Mouse (Mus musculus) adrenal gland, adult 18-20 months (tissue): Measurements from ENCODE around the gene Iffo1. TPM values are rescaled to one million over a fixed set of nuclear protein-coding genes. Genes with fewer than 3 reads are reported as not detected.

Experiments
- DNase-seq, 2 experiments: peaks; one replicate each; pipeline ENCODE4 v3.0.0; 2021 to 2022; ENCODE audit warnings: low spot score in 2 of 2
- microRNA-seq, 2 experiments: library from miRNA; unstranded; fragments of <30 nt; microRNA quantifications; one replicate each; pipeline ENCODE4 v1.2.0; 2021; ENCODE audit warnings: borderline number of aligned reads in 2 of 2
- total RNA-seq, 2 experiments: library from RNA; stranded (reverse); gene quantifications; 1 replicate in 1 of 2; 2 replicates in 1 of 2; pipeline ENCODE4 v1.2.3; 2021

Iffo1 gene
- total RNA-seq, 2 experiments from 2014 or later, result 19.4 to 20.4 TPM

DNA sequence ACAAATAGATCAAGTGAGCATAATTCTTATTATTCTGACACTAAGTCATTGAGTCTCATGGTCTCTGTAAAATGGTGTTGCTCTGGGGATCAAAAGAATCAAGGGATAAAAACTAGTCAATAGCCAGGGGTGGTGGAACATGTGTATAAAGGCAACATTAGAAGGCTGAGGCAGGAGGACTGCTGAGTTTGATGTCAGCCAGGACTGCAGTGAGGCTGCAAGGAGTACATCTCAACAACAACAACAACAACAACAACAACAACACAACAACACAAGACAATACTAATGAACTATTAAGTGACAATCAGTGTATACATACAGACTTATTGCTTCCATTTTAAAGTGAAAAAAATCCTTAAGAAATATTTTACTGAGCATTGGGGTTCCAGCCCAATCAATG lies 45.8 kb downstream of the Iffo1 start:
- no peak for DNase-seq

DNA sequence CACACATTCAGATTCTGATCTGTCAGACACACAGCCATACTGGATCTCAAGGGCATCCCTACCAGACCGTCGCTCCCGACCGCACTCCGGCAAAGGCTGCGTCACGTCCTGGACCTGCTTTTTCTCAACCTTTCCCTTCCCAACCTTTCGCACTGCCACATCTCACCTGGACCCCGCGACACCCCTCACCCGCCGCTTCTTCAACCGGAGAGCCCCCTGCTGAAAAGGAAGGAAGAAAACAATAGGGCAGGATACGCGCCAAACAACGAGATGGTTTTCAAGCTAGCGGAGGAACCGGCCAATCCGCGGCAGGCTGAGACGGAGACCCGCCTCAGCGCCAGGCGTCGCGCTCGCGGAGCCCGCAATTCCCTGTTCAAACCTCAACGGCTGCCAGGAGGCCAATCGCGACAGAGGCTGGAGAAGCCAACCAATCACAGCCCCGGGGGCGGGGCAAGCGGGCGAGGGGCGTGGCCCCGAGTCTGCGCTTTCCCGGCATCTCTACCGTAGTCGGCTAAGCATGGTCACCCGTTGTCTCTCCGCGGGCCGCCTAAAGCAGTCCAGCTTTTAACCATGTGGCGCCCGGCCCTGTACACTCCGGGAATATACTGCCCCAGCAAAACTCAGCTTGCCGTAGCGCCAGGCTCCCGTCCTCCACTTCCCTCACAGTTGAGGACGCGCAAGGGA lies 46.4 kb downstream of the Iffo1 start, which contains the start of the genes Ncapd2 and Mrpl51:
Ncapd2 (minus strand) TSS at position 370 of the 684 bp plus-strand sequence.
Mrpl51 (plus strand) TSS at position 470 of the 684 bp plus-strand sequence.
- DNase-seq, result peak; percentile 95

DNA sequence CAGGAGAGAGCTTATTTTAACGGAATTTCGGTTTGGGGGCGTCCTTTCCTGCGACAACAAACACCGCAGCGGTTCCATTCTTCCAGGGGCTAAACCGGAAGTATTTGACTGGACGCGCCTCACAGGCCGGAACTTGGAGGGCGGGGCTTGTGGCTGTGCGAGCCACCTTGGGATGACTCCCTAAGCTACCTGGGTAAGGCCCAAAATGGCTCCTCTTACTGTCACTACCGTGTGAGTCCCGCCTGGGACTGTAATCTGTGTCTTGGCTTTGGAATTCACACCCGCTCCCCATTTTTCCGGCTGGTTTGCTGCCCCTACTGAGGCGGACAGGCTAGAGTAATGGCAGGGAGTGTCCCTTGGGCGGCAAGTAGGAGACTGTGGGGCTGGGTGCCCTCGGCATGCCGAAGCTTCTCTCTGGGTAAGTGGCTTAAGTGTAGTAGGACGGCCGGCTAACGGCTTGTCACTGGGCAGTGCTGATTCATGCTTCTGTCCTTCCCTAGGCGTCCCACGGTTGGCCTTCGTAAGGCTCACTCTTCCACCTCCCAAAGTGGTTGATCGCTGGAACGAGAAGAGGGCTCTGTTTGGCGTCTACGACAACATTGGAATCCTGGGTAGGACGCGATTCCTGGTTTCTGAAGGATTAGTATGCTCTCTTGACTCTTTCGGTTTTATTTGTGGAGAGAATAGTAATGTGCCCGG lies 47.1 kb downstream of the Iffo1 start:
- peak; percentile 81 to 84 for DNase-seq

DNA sequence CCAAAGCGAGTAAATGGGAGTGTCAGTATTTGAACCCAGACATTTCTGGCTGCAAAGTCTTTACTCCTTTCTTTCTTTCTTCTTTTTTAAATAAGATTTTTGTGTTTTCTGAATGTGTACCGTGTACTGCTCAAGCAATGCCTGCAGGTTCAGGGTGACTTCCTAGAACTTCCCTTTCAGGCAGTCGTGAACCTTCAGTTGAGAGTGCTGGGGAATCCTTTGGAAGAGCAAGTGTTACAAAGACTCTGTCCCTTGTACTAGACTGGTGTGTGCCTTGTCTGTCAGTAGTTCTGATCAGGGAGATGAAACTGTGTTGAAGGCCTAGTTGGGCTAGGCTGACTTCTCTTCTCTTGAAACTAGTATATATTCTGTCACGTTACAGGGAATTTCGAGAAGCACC lies 47.8 kb downstream of the Iffo1 start:
- DNase-seq, result no peak

DNA sequence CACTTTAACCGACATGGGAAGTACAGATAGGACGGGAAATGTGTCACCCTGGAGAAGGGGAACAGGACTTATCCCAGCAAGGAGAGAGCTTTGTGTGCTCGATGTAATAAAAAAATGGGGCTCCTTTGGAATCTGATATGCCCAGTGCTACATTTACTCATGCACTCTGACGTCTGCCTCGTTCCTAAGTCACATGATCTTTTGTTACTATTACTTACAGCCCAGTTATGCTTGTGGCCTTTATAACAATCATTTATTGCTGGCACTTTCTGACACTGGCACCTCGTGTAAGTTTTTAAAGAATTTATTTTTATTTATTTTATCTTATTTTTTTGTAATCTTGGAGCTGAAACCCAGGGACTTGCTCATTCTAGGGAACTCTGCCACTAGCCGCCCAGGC lies 48.3 kb downstream of the Iffo1 start:
- DNase-seq, result no peak

DNA sequence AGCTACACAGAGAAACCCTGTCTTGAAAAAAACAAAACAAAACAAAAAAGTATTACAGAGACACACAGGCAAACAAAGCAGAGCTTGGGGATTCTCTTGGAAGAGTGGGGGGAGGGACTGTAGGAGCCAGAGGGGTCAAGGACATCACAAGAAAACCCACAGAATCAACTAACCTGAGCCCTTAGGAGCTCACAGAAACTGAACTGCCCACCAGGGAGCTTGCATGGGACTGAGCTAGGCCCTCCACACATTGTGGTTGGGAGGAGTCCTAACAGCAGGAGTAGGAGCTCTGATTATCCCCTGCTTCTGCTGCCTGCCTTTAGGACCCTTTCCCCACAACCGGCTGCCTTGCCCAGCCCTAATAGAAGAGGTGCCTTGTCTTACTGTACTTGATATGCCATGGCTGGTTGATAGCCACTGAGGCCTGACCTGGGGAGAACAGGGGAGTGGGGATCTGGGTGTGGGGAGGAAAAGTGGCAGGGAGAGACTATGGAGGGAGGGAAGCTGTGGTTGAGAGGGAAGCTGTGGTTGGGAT lies 50.6 kb downstream of the Iffo1 start:
- no peak for DNase-seq

DNA sequence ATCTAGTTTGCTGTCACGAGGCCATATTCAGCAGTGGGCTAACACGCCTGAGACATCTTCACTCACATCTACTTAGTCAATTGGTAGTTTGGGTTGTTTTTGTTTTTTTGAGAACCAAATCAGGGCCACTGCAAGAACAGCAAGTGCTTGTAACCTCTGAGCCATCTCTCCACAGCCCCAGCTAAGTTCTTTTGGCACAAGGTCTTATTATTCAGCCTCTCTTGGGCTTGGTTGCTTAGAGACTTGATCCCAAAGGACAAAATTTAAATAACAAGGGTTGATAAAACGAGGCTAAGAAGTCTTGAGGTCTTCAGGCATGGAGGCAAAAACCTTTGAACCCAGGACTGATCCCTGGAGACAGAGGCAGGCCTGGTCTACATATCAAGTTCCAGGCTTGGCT lies 51.3 kb downstream of the Iffo1 start:
- DNase-seq, result no peak

DNA sequence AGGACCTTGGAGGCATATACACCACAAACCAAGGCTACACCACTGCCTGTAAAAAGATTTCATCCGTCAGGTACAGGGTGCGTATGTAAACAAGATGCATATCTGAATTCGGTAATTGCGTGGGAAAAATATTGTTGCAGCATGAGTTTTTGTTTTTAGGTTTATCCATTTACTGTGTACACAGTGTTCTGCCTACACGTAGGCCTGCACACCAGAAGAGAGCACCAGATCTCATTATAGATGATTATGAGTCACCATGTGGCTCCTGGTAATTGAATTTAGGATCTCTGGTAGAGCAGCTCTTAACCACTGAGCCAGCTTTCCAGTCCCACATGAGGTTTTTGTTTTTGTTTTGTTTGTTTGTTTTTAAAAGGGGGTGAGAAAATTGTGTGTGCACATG lies 52.1 kb downstream of the Iffo1 start:
- DNase-seq, result no peak

DNA sequence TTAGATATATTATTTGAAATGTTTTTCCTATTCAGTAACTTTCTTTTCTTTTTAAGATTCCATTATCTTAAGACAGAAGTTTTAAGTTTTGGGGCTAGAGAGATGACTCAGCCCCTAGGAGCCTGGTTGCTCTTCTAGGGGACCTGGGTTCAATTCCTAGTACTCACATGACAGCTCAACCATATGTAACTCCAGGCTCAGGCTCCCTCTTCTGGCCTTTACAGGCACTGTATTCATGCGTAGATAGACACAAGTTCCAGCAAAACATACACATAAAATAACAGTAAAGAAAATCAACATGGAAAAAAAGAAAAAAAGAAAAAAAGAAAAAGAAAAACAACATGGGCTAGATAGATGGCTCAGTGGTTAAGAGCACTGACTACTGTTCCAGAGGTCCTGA lies 65.4 kb downstream of the Iffo1 start:
- no peak for DNase-seq

Small RNA genes within 50 kb of the gene (microRNA-seq; reads per million reads assigned to microRNA genes)
- gene Mir3098 (0.95 to 3.1 reads per million in 2 experiments), gene Mir7045 (1.9 to 4.9 reads per million in 2 experiments)

Other genes starting within 250 kb of the Iffo1 start
- gene Lag3, start 233.5 kb upstream of the Iffo1 start, total RNA-seq, result 1 to 10 TPM; 1.4 to 2.6 TPM
- gene Ptms, start 225.1 kb upstream of the Iffo1 start, total RNA-seq, result 100 to 1,000 TPM; 770 to 874 TPM
- 100 to 1,000 TPM; 298 to 321 TPM for gene Mlf2, start 213.9 kb upstream of the Iffo1 start, total RNA-seq
- gene Cops7a, start 179.7 kb upstream of the Iffo1 start, total RNA-seq, result 100 to 1,000 TPM; 112 to 141 TPM
- gene Pianp, start 148.5 kb upstream of the Iffo1 start, total RNA-seq, result 1 to 10 TPM; 1.6 to 3.0 TPM
- 10 to 100 TPM; 56.0 to 56.1 TPM for gene Zfp384, start 136.1 kb upstream of the Iffo1 start, total RNA-seq
- 10 to 100 TPM; 45.3 to 53.4 TPM for gene Ing4, start 105.5 kb upstream of the Iffo1 start, total RNA-seq
- 1 to 10 TPM; 7.8 to 9.6 TPM for gene Acrbp, start 95.6 kb upstream of the Iffo1 start, total RNA-seq
- under 1 TPM; 0.40 to 0.93 TPM for gene Lpar5, start 77.3 kb upstream of the Iffo1 start, total RNA-seq
- gene Chd4, start 49.3 kb upstream of the Iffo1 start, total RNA-seq, result 100 to 1,000 TPM; 150 to 190 TPM
- 10 to 100 TPM; 51.6 to 61.3 TPM for gene Nop2, start 13.3 kb upstream of the Iffo1 start, total RNA-seq
- 1,000 to 10,000 TPM; 2,223 to 4,104 TPM for gene Gapdh, start 21.2 kb downstream of the Iffo1 start, total RNA-seq
- 10 to 100 TPM; 15.3 to 17.1 TPM for gene Ncapd2, start 46.5 kb downstream of the Iffo1 start, total RNA-seq
- 100 to 1,000 TPM; 161 to 206 TPM for gene Mrpl51, start 46.6 kb downstream of the Iffo1 start, total RNA-seq
- gene Vamp1, start 70.3 kb downstream of the Iffo1 start, total RNA-seq, result 10 to 100 TPM; 33.5 to 39.1 TPM
- 10 to 100 TPM; 10.9 to 19.5 TPM for gene Tapbpl, start 86.6 kb downstream of the Iffo1 start, total RNA-seq
- under 1 TPM; 0.38 to 0.46 TPM for gene Cd27, start 91.8 kb downstream of the Iffo1 start, total RNA-seq
- not detected for gene Tuba3a, start 140.8 kb downstream of the Iffo1 start, total RNA-seq
- 10 to 100 TPM; 56.6 to 78.9 TPM for gene Ltbr, start 168.6 kb downstream of the Iffo1 start, total RNA-seq
- 1 to 10 TPM; 1.3 to 1.7 TPM for gene Scnn1a, start 175.4 kb downstream of the Iffo1 start, total RNA-seq
- gene Tnfrsf1a, start 204.1 kb downstream of the Iffo1 start, total RNA-seq, result 100 to 1,000 TPM; 185 to 291 TPM
- gene Plekhg6, start 235.6 kb downstream of the Iffo1 start, total RNA-seq, result under 1 TPM in 1 of 2 experiments, not detected in 1; 0.13 TPM